Mouse (Mus musculus): ENCODE data around the gene Dpf2. TPM values are rescaled to one million over a fixed set of nuclear protein-coding genes. Genes with fewer than 3 reads are reported as not detected.
A peak's percentile ranks its signal among the peaks of the same experiment; 100 is the strongest.

The Dpf2 gene
- polyA plus RNA-seq, 1 experiment = 69.3 TPM

GRCm38 (mm10) chr19:5922119-5922942 is 9.5 kb upstream of the Dpf2 start:
- H3K27me3 ChIP-seq (ENCODE audit: control insufficient read depth, insufficient read depth, insufficient read length) = no peaks in the 10 kb centered on the region
- peaks cover 6% of the 10 kb centered on the region for H3K36me3 ChIP-seq (ENCODE audit: control insufficient read depth, insufficient read depth)
- no peak overlapping the region for H3ac ChIP-seq (ENCODE audit: control insufficient read depth, insufficient read length, low read depth)
- H3K4me3 ChIP-seq (ENCODE audit: insufficient read depth, poor library complexity, severe bottlenecking) = no peak overlapping the region
- peaks cover 1% of the 10 kb centered on the region for H3K79me3 ChIP-seq (ENCODE audit: low read depth)
- peaks cover 6% of the 10 kb centered on the region for H3K79me2 ChIP-seq (ENCODE audit: control insufficient read depth, insufficient read depth)
- no peak for TF ChIP-seq CTCF (IDR thresholded peaks at IDR 0.05; ENCODE audit: control insufficient read depth, insufficient read depth, insufficient read length)
- TF ChIP-seq USF1 (IDR thresholded peaks at IDR 0.05; ENCODE audit: low read depth) = no peak
- TF ChIP-seq CEBPB (IDR thresholded peaks at IDR 0.05; ENCODE audit: low read depth) = no peak
- no peak for TF ChIP-seq FOSL1 (IDR thresholded peaks at IDR 0.05; ENCODE audit: insufficient read depth, low read length, poor library complexity, severe bottlenecking)
- no peak for TF ChIP-seq MAX (IDR thresholded peaks at IDR 0.05)
- TF ChIP-seq MYOD1 (IDR thresholded peaks at IDR 0.05; ENCODE audit: control insufficient read depth, insufficient read length, low read depth) = no peak
- no peak for TF ChIP-seq MYOG (IDR thresholded peaks at IDR 0.05; ENCODE audit: control insufficient read depth, extremely low read depth, insufficient read length)

- H3K79me2 ChIP-seq (ENCODE audit: control insufficient read depth, insufficient read depth) = peaks cover 6% of the 10 kb centered on the region
- peaks cover 11% of the 10 kb centered on the region for H3K36me3 ChIP-seq (ENCODE audit: control insufficient read depth, insufficient read depth)
- H3ac ChIP-seq (ENCODE audit: control insufficient read depth, insufficient read length, low read depth) = peak overlapping the region; percentile 24
- no peak for TF ChIP-seq MYOD1 (IDR thresholded peaks at IDR 0.05; ENCODE audit: control insufficient read depth, insufficient read length, low read depth)
- no peak for TF ChIP-seq MAX (IDR thresholded peaks at IDR 0.05)
- no peak for TF ChIP-seq CTCF (IDR thresholded peaks at IDR 0.05; ENCODE audit: control insufficient read depth, insufficient read depth, insufficient read length)
- no peak for TF ChIP-seq MYOG (IDR thresholded peaks at IDR 0.05; ENCODE audit: control insufficient read depth, extremely low read depth, insufficient read length)
- no peak for TF ChIP-seq USF1 (IDR thresholded peaks at IDR 0.05; ENCODE audit: low read depth)
- TF ChIP-seq FOSL1 (IDR thresholded peaks at IDR 0.05; ENCODE audit: insufficient read depth, low read length, poor library complexity, severe bottlenecking) = no peak
- no peak for TF ChIP-seq CEBPB (IDR thresholded peaks at IDR 0.05; ENCODE audit: low read depth)
- H3K79me3 ChIP-seq (ENCODE audit: low read depth) = peaks cover 1% of the 10 kb centered on the region
- no peaks in the 10 kb centered on the region for H3K27me3 ChIP-seq (ENCODE audit: control insufficient read depth, insufficient read depth, insufficient read length)
- H3K4me3 ChIP-seq (ENCODE audit: insufficient read depth, poor library complexity, severe bottlenecking) = no peak overlapping the region
Observed at GRCm38 (mm10) chr19:5921715-5922114, 8.9 kb upstream of the Dpf2 start.

- H3K4me3 ChIP-seq (ENCODE audit: insufficient read depth, poor library complexity, severe bottlenecking) = peak overlapping the region; percentile 78
- H3ac ChIP-seq (ENCODE audit: control insufficient read depth, insufficient read length, low read depth) = peak overlapping the region; percentile 91
- no peaks in the 10 kb centered on the region for H3K27me3 ChIP-seq (ENCODE audit: control insufficient read depth, insufficient read depth, insufficient read length)
- peaks cover 50% of the 10 kb centered on the region for H3K79me3 ChIP-seq (ENCODE audit: low read depth)
- peaks cover 26% of the 10 kb centered on the region for H3K36me3 ChIP-seq (ENCODE audit: control insufficient read depth, insufficient read depth)
- H3K79me2 ChIP-seq (ENCODE audit: control insufficient read depth, insufficient read depth) = peaks cover 80% of the 10 kb centered on the region
- peak; percentile 16 for TF ChIP-seq MAX (IDR thresholded peaks at IDR 0.05)
- no peak for TF ChIP-seq MYOG (IDR thresholded peaks at IDR 0.05; ENCODE audit: control insufficient read depth, extremely low read depth, insufficient read length)
- no peak for TF ChIP-seq CTCF (IDR thresholded peaks at IDR 0.05; ENCODE audit: control insufficient read depth, insufficient read depth, insufficient read length)
- no peak for TF ChIP-seq FOSL1 (IDR thresholded peaks at IDR 0.05; ENCODE audit: insufficient read depth, low read length, poor library complexity, severe bottlenecking)
Observed at GRCm38 (mm10) chr19:5912103-5913006, 455 bp downstream of the Dpf2 start.

- Histone ChIP-seq H3K36me3 (ENCODE audit: control insufficient read depth, insufficient read depth) (peaks cover 27% of the 10 kb centered on the region), H3K27me3 (ENCODE audit: control insufficient read depth, insufficient read depth, insufficient read length) (no peaks in the 10 kb centered on the region), H3K79me2 (ENCODE audit: control insufficient read depth, insufficient read depth) (peaks cover 88% of the 10 kb centered on the region), H3ac (ENCODE audit: control insufficient read depth, insufficient read length, low read depth) (peak overlapping the region; percentile 91), H3K79me3 (ENCODE audit: low read depth) (peaks cover 58% of the 10 kb centered on the region), H3K4me3 (ENCODE audit: insufficient read depth, poor library complexity, severe bottlenecking) (peak overlapping the region; percentile 78)
- TF ChIP-seq MYOG (IDR thresholded peaks at IDR 0.05; ENCODE audit: control insufficient read depth, extremely low read depth, insufficient read length) = no peak
- TF ChIP-seq CEBPB (IDR thresholded peaks at IDR 0.05; ENCODE audit: low read depth) = no peak
- TF ChIP-seq FOSL1 (IDR thresholded peaks at IDR 0.05; ENCODE audit: insufficient read depth, low read length, poor library complexity, severe bottlenecking) = no peak
Observed at GRCm38 (mm10) chr19:5911430-5912102, 1.2 kb downstream of the Dpf2 start.

GRCm38 (mm10) chr19:5910221-5910620 is 2.6 kb downstream of the Dpf2 start:
- Histone ChIP-seq H3K27me3 (ENCODE audit: control insufficient read depth, insufficient read depth, insufficient read length) (no peaks in the 10 kb centered on the region), H3K79me3 (ENCODE audit: low read depth) (peaks cover 56% of the 10 kb centered on the region), H3K36me3 (ENCODE audit: control insufficient read depth, insufficient read depth) (peaks cover 36% of the 10 kb centered on the region), H3ac (ENCODE audit: control insufficient read depth, insufficient read length, low read depth) (peak overlapping the region; percentile 18), H3K4me3 (ENCODE audit: insufficient read depth, poor library complexity, severe bottlenecking) (no peak overlapping the region), H3K79me2 (ENCODE audit: control insufficient read depth, insufficient read depth) (peaks cover 86% of the 10 kb centered on the region)
- TF ChIP-seq CTCF (IDR thresholded peaks at IDR 0.05; ENCODE audit: control insufficient read depth, insufficient read depth, insufficient read length) (no peak), CEBPB (IDR thresholded peaks at IDR 0.05; ENCODE audit: low read depth) (no peak)
